Mouse (Mus musculus) embryonic facial prominence, embryonic 11.5 days (tissue): ENCODE data around the gene Prss33. TPM values are rescaled to one million over a fixed set of nuclear protein-coding genes. Genes with fewer than 3 reads are reported as not detected.

Experiments used
- ATAC-seq: fragments of 200-750 bp; cut with Nextera tagmentation; replicated peaks from 2 replicates; pipeline ENCODE4 v1.8.0; 2017; ENCODE audit warnings: low read depth; ENCODE audit not compliant: insufficient number of reproducible peaks, low FRiP score, low TSS enrichment
- DNase-seq: peaks from one replicate; pipeline ENCODE4 v3.0.0-alpha.2; 2015; ENCODE audit warnings: low spot score
- H3K27ac ChIP-seq: fragments of 300-500 bp; sonication (generic); replicated peaks from 2 replicates; pipeline ENCODE4 v1.5.1; 2014; ENCODE audit warnings: mild to moderate bottlenecking, low read depth, low read length, control low read depth
- H3K27me3 ChIP-seq: fragments of 300-500 bp; sonication (generic); 2 replicates; pipeline ENCODE4 v1.6.1; 2014; ENCODE audit warnings: mild to moderate bottlenecking, low read length, moderate library complexity, mixed read lengths; ENCODE audit not compliant: control insufficient read depth, insufficient read depth
- H3K36me3 ChIP-seq: fragments of 300-500 bp; sonication (generic); replicated peaks from 2 replicates; pipeline ENCODE4 v1.6.1; 2014; ENCODE audit warnings: low read depth, mild to moderate bottlenecking, low read length, moderate library complexity, mixed read lengths; ENCODE audit not compliant: control insufficient read depth, insufficient read depth
- H3K4me1 ChIP-seq: fragments of 300-500 bp; sonication (generic); 2 replicates; pipeline ENCODE4 v1.6.1; 2014; ENCODE audit warnings: low read length, mixed read lengths; ENCODE audit not compliant: control insufficient read depth, insufficient read depth
- H3K4me2 ChIP-seq: fragments of 300-500 bp; sonication (generic); 2 replicates; pipeline ENCODE4 v1.6.1; 2014; ENCODE audit warnings: low read depth, mild to moderate bottlenecking, control low read depth, low read length, moderate library complexity
- H3K4me3 ChIP-seq: fragments of 300-500 bp; sonication (generic); 2 replicates; pipeline ENCODE4 v1.5.1; 2014; ENCODE audit warnings: low read depth, low read length, control low read depth
- H3K9ac ChIP-seq: fragments of 300-500 bp; sonication (generic); replicated peaks from 2 replicates; pipeline ENCODE4 v1.6.1; 2014; ENCODE audit warnings: mild to moderate bottlenecking, control low read depth, low read length
- H3K9me3 ChIP-seq: fragments of 300-500 bp; sonication (generic); replicated peaks from 2 replicates; pipeline ENCODE4 v1.6.1; 2016; ENCODE audit warnings: mild to moderate bottlenecking, low read length, inconsistent platforms, mixed read lengths; ENCODE audit not compliant: control insufficient read depth
- WGBS: fragments of 180-500 bp; shearing (Covaris S2); extraction: QIAGEN DNeasy Blood & Tissue Kit; methylation state at CpG from one replicate; pipeline ENCODE4 v1.1.7; 2014; 5-methylcytosine and 5-hydroxymethylcytosine counted together
- polyA plus RNA-seq: library from polyadenylated mRNA; unstranded; fragments of >200 nt; fragmentation: Nextera tagmentation; extraction: Ambion mirVana; gene quantifications from 2 replicates; pipeline ENCODE4 v1.2.1, GENCODE M21; 2014

The Prss33 gene
- polyA plus RNA-seq, 1 experiment from 2014 or later: not detected

- Histone ChIP-seq H3K4me2 (peak overlapping the region; percentile 55), H3K9ac (peak overlapping the region; percentile 95), H3K9me3 (no peaks in the 10 kb centered on the region), H3K4me3 (peak overlapping the region; percentile 97), H3K36me3 (no peaks in the 10 kb centered on the region; the same call in 1 of the 2 replicates), H3K27ac (no peak overlapping the region), H3K4me1 (no peaks in the 10 kb centered on the region), H3K27me3 (no peaks in the 10 kb centered on the region)
- DNase-seq: no peak
- WGBS: 6% methylated on average over 8 of the region's 8 CpGs
- no peak for ATAC-seq
Measured at GRCm38 (mm10) chr17:23804426-23805085, 31.3 kb downstream of the Prss33 start.

- Histone ChIP-seq H3K9me3 (no peaks in the 10 kb centered on the region), H3K36me3 (no peaks in the 10 kb centered on the region), H3K4me3 (peak overlapping the region; percentile 97), H3K9ac (peak overlapping the region; percentile 95), H3K27ac (peak overlapping the region; percentile 81), H3K4me2 (peak overlapping the region; percentile 55), H3K4me1 (no peaks in the 10 kb centered on the region), H3K27me3 (no peaks in the 10 kb centered on the region)
- WGBS: under 1% methylated on average over 45 of the region's 83 CpGs
- peak; percentile 45 for ATAC-seq
- DNase-seq: peak; percentile 93
Measured at GRCm38 (mm10) chr17:23803366-23804041, 32.4 kb downstream of the Prss33 start.

GRCm38 (mm10) chr17:23802746-23803365, 33.0 kb downstream of the Prss33 start:
- peak; percentile 99 for ATAC-seq
- under 1% methylated on average over 57 of the region's 60 CpGs for WGBS
- DNase-seq: peak; percentile 99

DNA sequence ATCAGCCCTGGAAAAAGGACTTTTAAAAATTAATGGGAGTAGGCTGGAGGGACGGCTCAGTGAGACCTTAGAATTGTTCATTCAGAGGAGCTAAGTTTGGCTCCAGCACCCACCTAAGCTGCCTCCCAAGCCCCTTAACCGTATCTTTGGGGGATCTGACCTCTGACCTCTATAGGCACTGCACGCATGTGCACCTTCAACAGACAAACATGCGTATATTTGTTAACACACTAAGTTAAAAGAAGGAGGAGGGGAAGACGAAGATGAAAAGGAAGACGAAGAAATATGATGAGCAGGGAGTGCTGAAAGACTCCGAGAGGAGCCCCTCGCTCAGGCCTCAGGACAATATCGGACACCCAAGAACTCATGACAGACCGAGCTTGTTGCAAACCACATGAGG, 34.2 kb downstream of the Prss33 start:
- H3K4me3 ChIP-seq: no peak overlapping the region
- H3K27me3 ChIP-seq: no peaks in the 10 kb centered on the region
- H3K9me3 ChIP-seq: no peaks in the 10 kb centered on the region
- H3K4me1 ChIP-seq: no peaks in the 10 kb centered on the region
- DNase-seq: no peak
- no peak for ATAC-seq
- no peak overlapping the region for H3K27ac ChIP-seq
- H3K36me3 ChIP-seq: no peaks in the 10 kb centered on the region
- H3K4me2 ChIP-seq: no peak overlapping the region
- WGBS: 89% methylated on average over 10 of the region's 10 CpGs
- no peak overlapping the region for H3K9ac ChIP-seq

More at GRCm38 (mm10) chr17:23802746-23803365, 33.0 kb downstream of the Prss33 start:
- peak overlapping the region; percentile 97 for H3K4me3 ChIP-seq
- H3K9ac ChIP-seq: peak overlapping the region; percentile 95
- H3K4me2 ChIP-seq: peak overlapping the region; percentile 42
- no peaks in the 10 kb centered on the region for H3K4me1 ChIP-seq
- H3K36me3 ChIP-seq: no peaks in the 10 kb centered on the region
- H3K27me3 ChIP-seq: no peaks in the 10 kb centered on the region
- H3K9me3 ChIP-seq: no peaks in the 10 kb centered on the region
- peak overlapping the region; percentile 81 for H3K27ac ChIP-seq

DNA sequence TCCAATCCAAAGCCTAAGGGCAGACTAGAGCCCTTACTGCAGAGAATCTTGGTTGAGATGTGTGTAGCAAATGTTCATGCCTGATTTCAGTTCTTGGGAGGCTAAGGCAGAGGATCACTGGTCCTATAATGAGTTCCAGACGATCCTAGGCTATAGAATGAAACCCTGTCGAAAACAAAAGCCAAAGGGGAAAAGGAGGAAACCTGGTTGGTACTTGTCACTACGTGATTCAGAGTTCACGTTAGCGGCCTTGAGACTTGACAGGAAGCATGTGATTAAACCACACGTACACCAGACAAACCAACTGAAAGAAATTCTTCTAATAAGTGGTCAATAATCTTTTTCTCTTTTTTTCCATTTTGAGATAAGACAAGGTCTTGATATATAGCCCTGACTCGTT, 38.5 kb downstream of the Prss33 start:
- H3K4me2 ChIP-seq: no peak overlapping the region
- ATAC-seq: no peak
- no peaks in the 10 kb centered on the region for H3K27me3 ChIP-seq
- no peak overlapping the region for H3K27ac ChIP-seq
- peak; percentile 43 for DNase-seq
- no peaks in the 10 kb centered on the region for H3K36me3 ChIP-seq
- no peak overlapping the region for H3K9ac ChIP-seq
- 39% methylated on average over 7 of the region's 7 CpGs for WGBS
- no peak overlapping the region for H3K4me3 ChIP-seq
- H3K9me3 ChIP-seq: no peaks in the 10 kb centered on the region
- H3K4me1 ChIP-seq: no peaks in the 10 kb centered on the region

- H3K27me3 ChIP-seq: no peaks in the 10 kb centered on the region
- ATAC-seq (no peak), DNase-seq (no peak)
- no peak overlapping the region for H3K9ac ChIP-seq
- no peak overlapping the region for H3K4me3 ChIP-seq
- 91% methylated on average over 8 of the region's 8 CpGs for WGBS
- H3K4me1 ChIP-seq: no peaks in the 10 kb centered on the region
- no peaks in the 10 kb centered on the region for H3K36me3 ChIP-seq
- no peak overlapping the region for H3K27ac ChIP-seq
- no peak overlapping the region for H3K4me2 ChIP-seq
- H3K9me3 ChIP-seq: no peaks in the 10 kb centered on the region
Measured at GRCm38 (mm10) chr17:23795323-23795722, 40.5 kb downstream of the Prss33 start.

GRCm38 (mm10) chr17:23791079-23791357, 44.8 kb downstream of the Prss33 start:
- Histone ChIP-seq H3K36me3 (no peaks in the 10 kb centered on the region), H3K4me3 (peak overlapping the region; percentile 34; the same call in 1 of the 2 replicates), H3K4me1 (no peaks in the 10 kb centered on the region), H3K27ac (peak overlapping the region; percentile 87), H3K27me3 (no peaks in the 10 kb centered on the region), H3K9ac (peak overlapping the region; percentile 68), H3K9me3 (no peaks in the 10 kb centered on the region), H3K4me2 (peak overlapping the region; percentile 57)
- WGBS: 44% methylated on average over 2 of the region's 2 CpGs
- DNase-seq (no peak), ATAC-seq (no peak)
